Mouse (Mus musculus): ENCODE results near the gene Gmpr.

DNA sequence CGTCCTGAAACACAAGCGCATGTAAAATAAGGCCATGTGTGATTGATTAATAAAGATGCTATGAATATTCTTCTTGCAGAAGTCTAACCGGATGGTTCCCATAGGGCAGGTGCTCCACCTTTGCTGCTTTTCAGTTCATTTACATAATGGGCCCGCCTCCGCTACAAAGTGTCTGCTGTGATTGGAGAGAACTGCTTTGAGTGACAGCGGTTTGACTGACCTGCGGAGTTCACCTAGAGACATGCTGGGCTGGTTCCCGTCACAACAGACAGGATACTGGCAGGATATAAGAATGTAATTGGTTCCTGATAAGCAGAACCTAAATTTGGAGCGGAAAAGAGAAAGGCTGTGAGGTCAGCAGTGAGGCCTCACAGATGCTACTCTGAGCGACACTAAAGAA is 13.4 kb upstream of the Gmpr start:
- TF ChIP-seq TAL1 (IDR thresholded peaks at IDR 0.05; ENCODE audit: low read length) (no peak), GATA1 (IDR thresholded peaks at IDR 0.05; ENCODE audit: low read length) (no peak)

All from erythroblast, embryonic 14.5 days (primary cell).